Mouse (Mus musculus): ENCODE data around the gene Rtn4r. TPM values are rescaled to one million over a fixed set of nuclear protein-coding genes. Genes with fewer than 3 reads are reported as not detected.
A peak's percentile ranks its signal among the peaks of the same experiment; 100 is the strongest.

Gene Rtn4r
- 1 to 10 TPM; 7.7 to 7.9 TPM for total RNA-seq (2021)

DNA sequence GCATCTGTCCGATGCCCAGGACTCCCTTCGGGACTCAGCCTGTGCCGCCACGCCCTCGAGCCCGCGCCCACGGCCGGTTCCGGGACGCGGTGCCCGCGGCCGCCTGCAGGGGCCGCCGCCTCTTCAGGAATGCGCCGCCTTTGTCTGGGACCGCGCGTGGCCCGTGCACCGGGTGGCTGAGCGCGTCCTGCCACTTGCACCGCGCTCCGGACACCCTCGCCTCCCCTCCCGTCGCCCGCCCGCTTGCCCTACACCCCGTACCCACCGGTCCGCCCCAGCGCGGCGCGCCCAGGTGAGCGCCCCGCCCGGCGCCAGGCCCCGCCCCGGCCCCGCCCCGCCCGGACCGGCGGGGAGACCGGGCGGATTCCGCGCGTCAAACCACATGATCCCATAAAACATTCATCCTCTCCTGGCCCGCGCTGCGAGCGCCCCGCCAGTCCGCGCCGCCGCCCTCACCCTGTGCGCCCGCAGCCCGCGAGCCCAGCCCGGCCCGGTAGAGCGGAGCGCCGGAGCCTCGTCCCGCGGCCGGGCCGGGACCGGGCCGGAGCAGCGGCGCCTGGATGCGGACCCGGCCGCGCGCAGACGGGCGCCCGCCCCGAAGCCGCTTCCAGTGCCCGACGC, at the start of gene Rtn4r:
TSS of gene Rtn4r (plus strand) at position 402 of the 621 bp plus-strand sequence.
- intact Hi-C loops (cut with DNase I) = loop anchor here (2.0 kb wide), 1 partner anchor 83 kb away; no protein-coding TSS in a partner anchor
- peak; percentile 67 to 75 for DNase-seq

DNA sequence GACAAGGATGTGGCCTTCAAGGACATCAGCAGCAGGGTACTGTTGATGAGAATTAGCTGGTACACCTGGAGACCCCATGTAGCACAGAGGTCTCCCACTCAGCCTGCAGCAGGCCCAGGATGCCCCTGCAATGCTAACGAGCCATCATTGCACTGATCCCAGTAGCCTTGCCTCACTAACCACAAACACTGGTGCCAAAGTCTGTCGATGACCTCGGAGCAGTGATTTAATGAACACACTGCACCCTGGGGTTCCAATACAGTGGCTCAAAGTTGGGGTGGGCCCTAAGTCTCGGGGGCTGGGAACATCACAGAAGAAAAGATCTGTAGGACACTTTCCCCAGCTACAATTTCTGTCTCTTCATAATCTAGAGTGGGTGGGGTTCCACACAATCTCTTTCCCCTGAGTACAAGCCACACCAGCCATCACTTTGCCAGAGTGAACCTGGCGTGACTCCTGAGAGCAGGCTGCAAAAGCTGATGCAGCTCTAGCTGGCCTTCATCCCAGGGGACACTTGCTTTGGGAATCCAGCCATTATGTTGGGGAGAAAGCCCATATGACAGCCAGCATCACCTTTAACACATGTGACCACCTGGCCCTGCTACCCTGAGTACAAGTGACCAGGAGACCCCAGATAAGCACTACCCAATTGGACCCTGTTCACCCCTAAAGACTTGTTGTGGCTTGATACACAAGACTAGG, 49.0 kb upstream of the Rtn4r start:
- peak; percentile 47 to 68 for DNase-seq

DNA sequence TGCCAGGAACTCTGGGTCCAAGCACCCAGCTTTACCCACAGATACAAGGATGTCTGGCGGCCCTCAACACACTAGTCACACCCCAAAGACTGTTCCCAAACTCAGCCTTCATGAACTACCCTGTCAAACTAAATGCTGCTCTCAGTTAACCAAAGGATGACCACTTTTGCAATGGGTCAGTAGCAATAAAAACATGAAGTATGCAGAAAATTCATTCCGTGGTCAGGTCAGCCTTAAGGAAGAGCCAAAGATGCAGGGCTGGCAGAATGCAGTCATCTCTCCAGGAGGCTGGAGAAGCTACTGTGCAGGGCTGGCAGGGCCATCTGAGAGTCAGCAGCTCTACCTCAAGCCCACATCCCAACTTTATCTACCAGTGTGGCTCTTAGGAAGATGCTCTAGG, 48.1 kb upstream of the Rtn4r start:
- no peak for DNase-seq
- intact Hi-C loops (cut with DNase I) = no loop called here

More for the DNA sequence above, 49.0 kb upstream of the Rtn4r start:
- intact Hi-C loops (cut with DNase I) = no loop called here

DNA sequence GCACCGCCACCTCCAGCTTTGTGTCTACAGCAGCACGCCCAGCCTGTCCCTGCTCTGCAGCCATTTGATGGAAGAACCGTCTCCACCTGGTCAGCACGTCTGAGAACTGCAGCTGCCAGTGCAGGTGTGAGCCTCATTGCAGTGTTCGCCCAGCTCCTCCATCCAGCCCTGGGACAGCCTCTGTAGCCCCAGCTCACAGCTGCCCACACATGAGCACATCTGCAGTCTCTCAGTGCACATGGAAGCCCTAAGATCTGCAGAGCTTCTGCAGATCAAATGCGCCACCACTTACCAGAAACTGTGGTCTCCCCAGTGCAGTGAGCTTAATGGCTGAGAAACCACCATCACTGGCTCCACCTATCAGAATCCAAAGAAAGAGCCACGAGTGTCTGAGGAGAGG, 47.3 kb upstream of the Rtn4r start:
- no peak for DNase-seq

DNA sequence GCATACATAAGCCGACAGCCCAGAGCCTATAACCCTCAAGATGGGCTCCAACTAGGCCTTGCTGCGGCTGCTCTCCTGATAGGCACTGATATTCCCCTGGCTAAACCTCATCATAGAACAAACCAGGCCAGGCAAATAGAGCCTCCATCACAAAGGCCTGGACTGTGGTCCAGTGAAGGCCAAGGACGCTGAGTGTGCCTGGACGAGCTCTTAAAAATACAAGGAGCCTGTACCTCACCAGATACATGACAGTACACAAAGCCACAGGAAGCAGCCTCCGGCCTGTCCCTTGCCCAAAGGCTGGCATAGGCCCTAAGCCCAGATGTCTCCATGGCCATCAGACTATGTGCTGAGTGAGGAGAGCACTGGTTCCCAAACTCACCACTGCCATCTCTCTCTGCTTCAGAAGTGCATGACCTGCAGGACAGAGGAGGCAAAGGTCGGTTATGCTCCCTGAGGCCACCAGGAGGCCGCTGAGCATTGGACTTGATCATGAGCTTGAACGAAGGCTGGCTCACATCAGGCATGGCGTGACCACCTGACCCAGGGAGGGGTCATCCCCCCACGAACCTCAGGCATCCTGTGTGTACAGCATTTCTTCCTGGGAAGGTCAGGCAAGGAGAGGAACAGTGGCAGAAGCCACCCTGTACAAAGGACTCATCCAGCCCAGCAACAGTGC, 46.2 kb upstream of the Rtn4r start:
- intact Hi-C loops (cut with DNase I) = no loop called here
- no peak for DNase-seq

More for the DNA sequence above, 47.3 kb upstream of the Rtn4r start:
- intact Hi-C loops (cut with DNase I) = no loop called here

DNA sequence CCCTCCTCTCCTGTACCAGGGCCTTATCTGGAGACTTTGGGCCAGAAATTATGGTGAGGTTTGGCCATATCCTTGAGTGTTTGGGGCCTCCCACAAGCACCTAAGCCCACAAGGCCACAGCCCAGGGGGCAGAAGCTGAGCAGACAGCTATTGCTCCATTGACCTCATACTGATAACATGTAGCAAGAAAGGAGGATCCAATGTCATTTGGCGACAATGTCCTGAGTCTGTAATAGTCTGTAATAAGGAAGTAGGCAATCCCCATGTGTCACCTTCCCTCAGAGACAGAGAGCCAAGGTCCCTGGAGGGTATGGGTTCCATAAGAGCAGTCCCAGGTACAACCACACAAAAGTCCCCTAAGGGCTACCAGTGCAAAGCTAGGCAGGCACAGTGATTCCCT, 45.2 kb upstream of the Rtn4r start:
- intact Hi-C loops (cut with DNase I) = no loop called here
- no peak for DNase-seq

DNA sequence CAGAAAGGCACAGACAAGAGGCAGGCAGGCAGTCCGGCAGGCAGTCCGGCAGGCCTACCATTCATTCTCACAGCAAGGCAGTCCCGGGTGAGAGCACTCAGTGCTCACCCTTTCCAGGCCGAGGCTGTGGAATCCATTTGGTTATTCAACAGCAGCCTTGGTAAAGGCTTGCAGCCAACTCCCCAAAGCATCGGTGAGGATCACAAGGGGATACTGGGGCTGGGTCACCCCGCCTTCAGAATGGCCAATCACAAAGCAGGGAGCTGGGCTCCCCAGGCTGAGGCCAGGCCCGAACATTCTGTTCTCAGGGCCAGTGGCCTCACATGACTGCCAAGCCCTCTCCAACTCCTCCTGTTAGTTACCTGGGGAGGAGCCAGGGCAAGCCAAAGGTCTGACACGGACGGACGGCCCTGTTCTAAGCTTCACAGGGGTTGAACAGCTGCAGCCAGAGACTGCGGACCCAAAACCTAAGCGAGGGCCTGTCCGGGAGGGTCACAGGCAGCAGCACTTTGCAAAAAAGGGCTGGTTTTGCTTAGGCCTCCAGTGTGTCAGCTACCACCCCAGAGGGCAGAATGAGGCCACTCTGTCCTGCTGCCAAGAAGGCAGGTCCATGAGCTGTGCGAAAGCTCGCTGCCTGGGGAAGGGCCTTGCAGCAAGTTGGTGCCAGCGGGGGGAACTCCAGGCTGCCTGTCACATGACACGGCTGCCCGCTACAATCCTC, 44.1 kb upstream of the Rtn4r start:
- DNase-seq = peak; percentile 72 to 77
- intact Hi-C loops (cut with DNase I) = no loop called here

DNA sequence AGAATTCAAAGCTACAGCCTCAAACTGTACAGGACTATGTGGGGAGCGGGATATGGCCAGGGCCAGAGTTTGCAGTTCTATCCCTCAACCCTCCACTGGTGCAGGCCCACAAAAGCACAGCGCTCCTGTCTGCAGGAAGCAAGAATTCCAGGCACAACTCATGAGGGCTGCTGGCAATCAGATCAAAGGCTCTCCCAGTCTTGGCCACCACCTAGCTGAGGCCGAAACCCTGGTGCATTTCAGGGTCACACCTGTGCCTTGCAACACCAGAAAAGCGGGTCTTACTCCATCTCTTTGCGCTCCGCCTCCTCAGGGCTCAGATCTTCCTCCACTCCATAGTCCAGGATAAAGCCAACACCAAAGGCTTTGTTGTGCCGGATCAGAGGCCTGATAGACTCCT, 43.2 kb upstream of the Rtn4r start:
- no peak for DNase-seq

DNA sequence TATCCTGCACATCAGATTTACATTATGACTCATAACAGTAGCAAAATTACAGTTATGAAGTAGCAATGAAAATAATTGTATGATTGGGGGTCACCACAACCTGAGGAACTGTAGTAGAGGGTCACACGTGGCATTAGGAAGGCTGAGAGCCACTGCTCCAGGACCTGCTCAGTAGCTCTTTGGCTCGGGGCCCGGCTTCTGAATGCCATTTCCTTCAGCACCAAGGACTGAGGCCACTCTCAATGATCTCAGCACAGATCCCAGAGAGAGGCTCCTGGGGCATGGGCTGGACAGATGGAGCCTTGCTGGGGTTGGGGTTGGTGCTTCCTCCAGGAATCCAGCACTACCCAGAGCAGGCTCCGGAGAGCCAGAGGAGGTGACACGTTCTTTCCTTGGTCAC, 40.3 kb upstream of the Rtn4r start:
- no peak for DNase-seq
- intact Hi-C loops (cut with DNase I) = no loop called here

More for the DNA sequence above, 43.2 kb upstream of the Rtn4r start:
- intact Hi-C loops (cut with DNase I) = no loop called here

DNA sequence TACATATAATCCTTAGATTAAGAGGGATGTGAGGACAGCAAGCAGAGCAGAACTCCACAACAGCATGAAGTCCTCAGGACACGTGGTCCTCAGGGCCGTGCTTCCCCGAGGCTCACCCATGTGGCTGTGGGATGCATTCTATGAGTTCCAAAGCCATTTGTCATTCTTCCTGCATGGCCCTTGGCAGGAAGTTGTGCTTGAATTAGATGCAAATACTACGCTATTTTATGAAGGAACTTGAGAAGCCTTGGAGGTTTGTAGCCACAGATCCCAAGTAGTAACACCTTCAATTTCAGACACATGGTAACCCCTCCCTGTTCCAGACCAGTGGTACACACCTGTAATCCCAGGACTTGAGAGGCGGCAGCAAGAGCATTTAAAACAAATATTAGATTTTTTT, 31.1 kb upstream of the Rtn4r start:
- DNase-seq = peak; percentile 46 to 57

DNA sequence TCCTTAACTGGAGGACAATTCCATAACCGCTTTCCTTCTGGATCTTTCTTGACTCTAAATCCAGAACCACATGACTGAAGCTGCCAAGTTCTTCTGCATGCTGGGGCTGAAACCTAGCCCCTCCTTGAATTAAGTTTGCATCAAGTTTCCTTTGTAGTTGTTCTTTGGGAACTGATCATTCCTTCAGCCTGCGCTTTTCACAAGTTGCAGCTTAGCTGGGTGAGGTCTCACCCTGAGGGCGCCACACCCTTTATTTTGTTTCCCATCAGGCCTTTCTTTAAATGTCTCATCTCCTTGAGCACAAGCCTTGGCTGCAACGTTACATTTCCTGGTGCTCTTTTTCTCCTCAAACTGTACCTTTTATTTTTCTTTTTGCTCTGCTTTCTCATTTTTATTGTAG, 24.6 kb upstream of the Rtn4r start:
- intact Hi-C loops (cut with DNase I) = no loop called here
- DNase-seq = no peak

More for the DNA sequence above, 31.1 kb upstream of the Rtn4r start:
- intact Hi-C loops (cut with DNase I) = no loop called here

DNA sequence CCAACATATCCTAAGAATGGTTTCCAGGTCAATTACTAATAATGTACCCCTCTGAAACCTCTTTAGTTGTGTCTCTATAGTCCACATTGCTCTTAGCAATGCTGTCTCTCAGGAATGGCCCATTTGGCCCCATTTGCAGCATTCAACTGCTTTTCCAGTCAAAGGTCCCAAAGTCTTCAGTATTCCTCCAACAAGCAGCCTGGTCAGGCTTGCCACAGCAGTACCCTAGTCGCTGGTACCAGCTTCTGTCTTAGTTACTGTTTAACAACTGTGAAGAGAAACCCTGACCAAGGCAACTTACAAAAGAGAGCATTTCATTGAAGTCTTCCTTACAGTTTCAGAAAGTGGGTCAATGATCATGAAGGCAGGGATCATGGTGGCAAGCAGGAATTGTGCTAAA, 24.1 kb upstream of the Rtn4r start:
- intact Hi-C loops (cut with DNase I) = no loop called here

DNA sequence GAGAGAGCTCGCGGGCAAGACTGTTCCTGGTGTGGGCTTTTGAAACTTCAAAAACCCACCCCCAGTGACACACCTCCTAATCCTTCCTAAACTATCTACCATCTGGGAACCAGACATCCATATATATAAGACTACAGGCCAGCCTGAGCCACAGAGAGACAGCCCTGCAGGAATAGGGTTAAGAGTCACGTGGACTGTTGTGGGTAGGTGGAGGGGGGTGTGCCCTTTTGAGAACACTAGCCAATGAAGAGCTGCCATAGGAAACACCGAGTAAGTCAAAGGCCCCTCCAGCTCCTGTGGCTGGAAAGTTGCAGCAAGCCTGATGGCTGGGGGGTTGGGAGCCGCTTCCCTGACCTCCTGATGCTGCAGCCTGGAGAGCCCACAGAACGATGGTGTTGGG, 23.6 kb upstream of the Rtn4r start:
- intact Hi-C loops (cut with DNase I) = no loop called here
- no peak for DNase-seq

More for the DNA sequence above, 24.1 kb upstream of the Rtn4r start:
- no peak for DNase-seq

DNA sequence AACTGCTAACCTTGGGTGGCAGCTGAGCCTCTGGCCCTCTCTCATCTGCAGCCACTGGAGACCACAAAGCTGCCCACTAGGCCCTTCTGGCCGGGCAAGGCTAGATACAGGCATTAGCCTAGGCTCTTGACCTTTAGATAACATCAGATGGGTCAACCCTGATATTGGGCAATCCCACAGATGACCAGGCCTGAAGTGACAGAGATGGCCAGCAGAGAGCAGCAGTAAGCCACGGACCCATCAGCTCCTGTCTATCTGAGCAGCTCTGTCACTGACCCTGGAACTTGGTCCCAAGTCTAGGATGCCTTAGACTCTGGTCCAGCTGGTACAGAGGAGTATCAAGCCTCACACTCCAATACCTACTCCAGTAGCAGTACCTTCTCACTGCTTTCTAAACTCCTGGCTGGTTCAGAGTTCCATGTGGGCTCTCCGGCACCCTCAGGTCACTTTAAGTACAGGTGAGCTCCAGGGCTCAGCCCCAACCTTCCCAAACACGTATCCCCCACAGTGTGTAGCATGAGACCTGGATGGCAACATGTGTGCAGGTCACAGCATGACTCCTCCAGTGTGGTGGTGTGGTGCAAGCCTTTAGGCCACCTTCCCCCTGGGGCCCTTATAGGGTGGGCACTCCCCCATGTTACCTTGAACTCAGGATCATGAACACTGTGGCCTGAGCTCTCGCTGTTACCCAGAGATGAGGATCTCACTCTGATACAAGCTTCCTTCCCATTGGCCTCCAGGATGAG, 19.0 kb upstream of the Rtn4r start:
- intact Hi-C loops (cut with DNase I) = loop anchor here (1.0 kb wide), 2 partner anchors 64 to 102 kb away; no protein-coding TSS in a partner anchor
- peak; percentile 69 to 81 for DNase-seq

DNA sequence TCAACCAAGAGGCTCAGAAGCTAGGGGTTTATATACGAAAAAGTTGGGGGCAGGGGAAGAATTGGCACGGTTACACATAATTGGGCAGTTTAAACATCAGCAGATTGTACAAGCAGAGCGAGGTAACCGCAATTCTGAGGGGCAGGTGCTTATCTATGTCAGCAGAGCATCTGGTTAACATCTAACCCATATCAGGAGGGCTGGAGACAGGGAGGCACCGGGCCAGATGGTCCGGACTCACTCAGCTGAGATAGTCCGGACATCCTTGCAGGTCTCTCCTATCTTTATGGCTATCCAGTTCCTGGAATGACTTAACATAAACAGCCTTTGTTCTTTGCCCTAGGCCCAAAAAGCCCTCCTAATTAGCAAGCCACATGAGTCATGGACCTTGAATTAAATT, 16.4 kb upstream of the Rtn4r start:
- intact Hi-C loops (cut with DNase I) = no loop called here
- no peak for DNase-seq

DNA sequence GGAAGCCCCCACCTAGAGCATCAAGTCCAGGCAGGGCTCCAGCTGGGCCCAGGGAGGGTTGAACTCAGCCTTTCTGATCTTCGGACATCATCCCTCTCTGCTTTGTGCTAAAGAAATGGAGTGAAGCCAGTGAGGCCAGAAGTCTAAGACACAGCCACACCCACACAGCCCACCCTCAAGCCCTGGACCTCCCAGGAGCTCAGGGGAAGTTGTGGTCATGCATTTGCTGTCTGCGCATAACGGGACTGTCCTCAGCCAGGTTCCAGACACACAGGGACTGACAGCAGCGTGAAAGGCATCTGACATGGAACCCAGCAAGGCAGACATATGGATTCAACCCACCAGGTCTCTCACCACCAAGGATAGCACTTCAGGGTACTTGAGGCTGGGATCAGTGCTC, 11.0 kb upstream of the Rtn4r start:
- no peak for DNase-seq
- intact Hi-C loops (cut with DNase I) = no loop called here

DNA sequence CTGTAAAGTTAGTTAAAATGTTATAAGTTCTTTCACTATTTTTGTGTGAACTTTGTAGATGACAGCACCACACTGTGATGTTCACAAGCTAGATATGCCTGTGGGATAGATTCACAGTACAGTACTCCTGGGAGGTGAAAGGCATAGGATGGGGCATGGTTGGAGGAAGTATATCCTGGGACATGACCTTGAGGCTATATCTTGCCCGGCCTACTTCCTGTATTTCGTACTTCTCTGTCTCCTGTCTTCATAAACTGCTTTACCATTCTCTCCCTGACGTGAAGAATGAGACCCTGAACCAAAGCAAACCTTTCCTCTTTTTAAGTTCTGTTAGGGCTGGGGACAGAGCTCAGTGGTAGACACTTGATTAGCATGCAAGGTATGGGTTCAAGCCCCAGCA, 9.2 kb upstream of the Rtn4r start:
- DNase-seq = no peak
- intact Hi-C loops (cut with DNase I) = loop anchor here (2.0 kb wide), 1 partner anchor 93 kb away; no protein-coding TSS in a partner anchor

DNA sequence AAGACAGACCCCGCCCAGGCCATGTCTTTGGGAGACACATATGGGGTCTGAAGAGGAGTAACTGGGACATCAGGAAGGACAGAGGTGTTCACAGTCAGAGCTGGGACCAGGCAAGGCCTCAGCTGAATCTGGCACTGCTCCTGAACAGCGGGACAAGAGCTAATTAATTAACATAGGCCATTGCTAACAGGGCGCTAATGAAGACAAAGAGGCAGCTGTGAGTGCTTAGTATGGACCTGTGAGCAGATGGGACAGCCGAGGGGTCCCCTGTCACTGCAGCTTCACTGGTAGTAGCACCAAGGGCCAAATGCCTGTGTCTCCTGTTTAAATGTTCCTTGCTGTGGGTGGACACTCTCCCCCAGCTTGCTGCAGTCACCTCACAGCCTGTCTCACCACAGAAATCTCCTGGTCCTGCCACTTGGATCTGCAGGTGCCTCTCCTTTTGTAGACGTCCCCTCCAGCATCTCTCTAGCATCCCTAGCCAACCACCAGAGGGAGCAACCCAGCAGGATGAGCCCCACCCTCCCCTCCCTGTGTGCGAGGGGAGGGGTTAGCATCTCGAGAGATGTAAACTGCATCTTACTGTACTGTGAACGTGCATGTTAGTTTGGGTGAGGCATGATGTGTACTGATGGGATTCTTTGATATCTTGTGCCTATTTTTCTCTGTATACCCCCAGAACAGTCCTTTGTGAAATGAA, 8.3 kb upstream of the Rtn4r start:
- intact Hi-C loops (cut with DNase I) = loop anchor here (2.0 kb wide), 1 partner anchor 92 kb away; no protein-coding TSS in a partner anchor
- DNase-seq = peak; percentile 53 to 66

DNA sequence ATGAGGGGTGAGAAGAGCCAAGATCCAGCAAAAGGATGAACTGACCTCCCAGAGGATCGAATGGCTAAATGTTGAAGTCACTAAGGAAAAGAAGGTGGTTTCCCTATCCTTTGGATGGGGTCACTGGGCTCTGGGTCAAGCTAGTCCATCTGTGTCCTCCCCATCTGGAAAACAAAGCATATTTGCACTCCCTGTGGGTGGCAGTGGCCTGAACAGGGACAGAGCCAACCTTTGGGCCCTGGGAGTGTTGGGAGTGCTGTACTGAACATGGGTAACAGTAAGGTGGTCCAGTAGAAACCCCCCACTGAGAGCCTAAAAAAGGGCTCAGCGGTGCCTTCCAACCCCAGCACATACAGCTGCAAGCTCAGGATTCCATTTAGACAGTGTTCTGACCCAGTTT, 4.7 kb upstream of the Rtn4r start:
- intact Hi-C loops (cut with DNase I) = no loop called here

DNA sequence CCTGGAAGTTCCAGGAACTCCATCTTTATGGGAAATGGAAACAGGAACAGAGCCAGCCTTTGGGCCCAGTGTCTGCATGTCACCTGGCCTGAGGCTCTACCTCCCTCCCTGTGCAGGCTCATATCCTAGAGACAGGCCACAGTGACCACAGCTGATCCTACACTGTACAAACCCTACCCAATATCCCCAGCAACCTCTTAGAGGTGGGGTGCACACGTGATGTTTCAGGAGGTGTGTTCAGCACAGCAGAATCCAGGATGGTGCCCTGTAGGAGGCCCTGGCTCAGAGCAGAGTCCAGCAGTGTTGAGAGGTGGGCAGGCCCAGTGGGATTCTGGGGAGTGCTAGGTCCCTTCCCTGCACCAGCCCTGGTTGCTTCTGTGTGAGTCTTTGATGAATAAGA, 4.0 kb upstream of the Rtn4r start:
- DNase-seq = no peak
- intact Hi-C loops (cut with DNase I) = no loop called here

More for the DNA sequence above, 4.7 kb upstream of the Rtn4r start:
- DNase-seq = no peak

Data from heart, postnatal 10 days (tissue).